Mouse (Mus musculus) cerebellum, adult (tissue): Measurements from ENCODE around the gene 4932438A13Rik.

Experiments
- ATAC-seq: cut with Nextera tagmentation; 2 replicates; pipeline ENCODE4 v1.9.2; 2017; ENCODE audit warnings: mild to moderate bottlenecking, moderate library complexity, mixed read lengths; ENCODE audit not compliant: insufficient number of reproducible peaks, low FRiP score, low TSS enrichment

The 4932438A13Rik gene

GRCm38 (mm10) chr3:36905372-36905771 lies 42.5 kb downstream of the 4932438A13Rik start:
- ATAC-seq: no peak

DNA sequence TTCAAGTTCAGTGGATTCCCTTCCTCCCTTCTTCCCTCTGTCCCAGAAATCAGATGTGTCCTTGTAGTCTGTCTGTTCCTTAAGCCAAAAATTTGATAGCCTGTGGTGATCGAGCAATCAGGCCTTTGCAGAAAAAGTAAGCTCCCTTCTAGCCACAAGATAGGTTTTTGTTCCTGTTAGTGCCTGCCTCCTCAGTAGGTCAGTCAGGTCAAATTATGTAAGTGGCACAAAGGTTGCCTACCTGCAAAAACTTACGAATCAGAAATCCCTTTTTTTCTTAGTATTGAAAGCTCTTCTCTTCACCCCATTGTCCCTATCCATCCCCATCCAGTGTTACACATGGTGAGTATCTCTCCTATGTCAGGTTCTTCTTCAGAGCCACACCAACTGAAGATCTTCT lies 54.9 kb downstream of the 4932438A13Rik start:
- no peak for ATAC-seq

DNA sequence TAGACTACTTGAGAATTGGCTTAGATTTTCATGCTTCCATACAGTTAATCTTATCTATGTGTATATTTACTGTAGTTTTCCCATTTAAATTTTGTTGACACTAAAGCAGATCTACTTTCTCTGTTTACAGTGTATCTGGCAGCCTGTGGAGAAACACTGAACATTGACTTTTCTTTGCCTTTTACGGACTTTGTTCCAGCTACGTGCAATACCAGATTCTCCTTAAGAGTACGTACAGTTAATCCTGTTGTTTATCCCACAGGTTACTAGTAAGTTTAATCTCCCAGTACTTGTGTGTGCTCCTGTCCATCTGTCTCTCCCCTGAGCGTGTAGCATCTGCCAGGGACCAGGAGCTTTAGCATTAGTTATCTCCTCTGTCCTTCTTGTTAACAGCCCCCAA lies 55.4 kb downstream of the 4932438A13Rik start:
- no peak for ATAC-seq

DNA sequence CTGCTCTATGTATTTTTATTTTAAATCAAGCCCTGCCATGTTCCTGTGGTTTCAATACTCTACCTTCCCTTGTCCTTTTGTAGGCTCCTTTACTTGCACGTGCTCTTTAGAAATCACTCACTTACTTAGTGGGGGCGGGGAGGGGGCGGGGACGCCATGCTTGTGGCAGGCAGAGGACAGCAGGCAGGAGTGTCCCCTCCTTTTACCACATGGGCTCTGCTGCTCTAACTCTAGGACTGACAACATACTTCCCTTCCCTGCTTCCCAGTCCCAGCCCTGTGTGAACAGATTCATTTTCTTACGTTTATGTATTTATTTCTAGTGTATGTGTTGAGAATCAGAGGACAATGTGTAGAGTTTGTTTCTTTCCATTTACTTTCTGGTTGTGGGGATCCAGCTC lies 78.7 kb downstream of the 4932438A13Rik start:
- ATAC-seq: no peak

GRCm38 (mm10) chr3:36942108-36942507 lies 79.2 kb downstream of the 4932438A13Rik start:
- no peak for ATAC-seq

- no peak for ATAC-seq
These were observed 80.8 kb downstream of the 4932438A13Rik start for GRCm38 (mm10) chr3:36943706-36944105.

DNA sequence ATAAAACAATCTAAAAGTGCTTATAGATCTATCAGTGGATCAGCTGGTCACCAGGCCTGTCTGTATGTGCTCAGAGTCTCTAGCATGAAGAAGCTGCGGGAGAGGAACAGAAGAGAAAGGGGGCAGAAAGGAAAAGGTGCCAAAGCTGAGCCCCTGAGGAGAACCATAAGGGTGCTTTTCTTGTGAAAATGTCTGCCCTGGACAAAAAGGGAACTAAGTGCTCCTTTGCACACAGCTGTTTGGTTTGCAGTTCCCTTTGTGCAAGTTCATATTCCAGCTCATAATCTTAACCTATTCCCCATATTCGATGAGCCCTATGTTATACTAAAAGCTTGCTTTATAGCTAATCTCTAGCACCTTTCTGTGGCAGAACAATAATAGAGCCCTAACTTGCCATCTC lies 175.1 kb downstream of the 4932438A13Rik start:
- no peak for ATAC-seq

GRCm38 (mm10) chr3:37039811-37040210 lies 176.9 kb downstream of the 4932438A13Rik start:
- no peak for ATAC-seq

- no peak for ATAC-seq
These were observed 188.6 kb downstream of the 4932438A13Rik start for GRCm38 (mm10) chr3:37051491-37051890.

GRCm38 (mm10) chr3:37063406-37063805 lies 200.5 kb downstream of the 4932438A13Rik start, which contains the start of gene Adad1:
TSS of gene Adad1 (plus strand) at chr3:37063527.
- no peak for ATAC-seq

DNA sequence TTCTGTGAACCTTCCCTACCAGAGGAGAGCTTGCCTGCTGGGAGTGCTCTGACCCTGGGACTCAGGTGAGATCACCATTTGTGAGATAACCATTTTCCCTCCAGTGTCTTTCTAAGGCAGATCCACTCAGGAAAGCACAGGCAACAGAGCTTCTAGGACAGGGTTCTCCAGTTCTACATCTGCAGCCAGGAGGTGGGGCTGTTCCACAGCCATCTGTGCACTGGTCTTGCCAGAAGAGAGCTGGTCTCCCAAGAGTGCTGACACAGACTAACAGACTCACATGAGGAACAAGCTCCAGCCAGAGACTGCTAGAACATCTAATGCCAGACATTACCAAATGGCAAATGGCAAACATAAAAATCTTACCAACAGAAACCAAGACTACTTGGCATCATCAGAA lies 210.3 kb downstream of the 4932438A13Rik start:
- ATAC-seq: no peak

- ATAC-seq: no peak
These were observed 222.0 kb downstream of the 4932438A13Rik start for GRCm38 (mm10) chr3:37084860-37085259.

DNA sequence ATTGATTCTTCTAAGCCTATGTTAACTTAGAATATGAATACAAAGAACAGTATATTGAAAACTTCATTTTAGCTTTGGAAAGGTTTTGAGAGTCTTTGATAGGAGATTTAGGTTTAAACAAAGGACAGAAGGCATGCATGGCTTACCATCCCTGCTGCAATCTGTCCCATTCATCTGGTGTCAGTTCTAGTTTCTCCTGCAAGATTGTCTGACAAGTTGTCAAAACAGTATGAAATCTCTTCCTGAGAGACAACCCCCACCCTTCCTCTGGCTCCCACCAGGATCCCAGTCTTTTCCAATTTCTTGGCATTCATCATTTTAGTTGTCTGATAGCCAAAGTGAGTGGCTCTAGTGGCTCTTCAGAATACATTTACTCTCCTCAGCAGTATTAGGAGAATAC lies 227.8 kb downstream of the 4932438A13Rik start:
- ATAC-seq: no peak
